9 mouse cellular contexts compared by ENCODE assay signal in genomic region chr6:146170603-146171051, GRCm38 (mm10).
DNase-seq lines count a peak whose midpoint lies in the region; ATAC-seq lines count a peak whose summit lies in the region.
"Had no signal": no experiment of that assay in that cellular context is flagged by ENCODE, and none has a peak within 500 bp of the region (broad histone marks: within the 10 kb centered on the region; RNA-seq: fewer than 3 reads in every experiment).

No protein-coding gene starts in this region.

- peak overlapping the region; percentile 48; the same call in 1 of the 2 replicates for H3K27ac ChIP-seq in embryonic facial prominence, embryonic 13.5 days
- no peak overlapping the region for H3K27ac ChIP-seq in lung, embryonic 15.5 days
- H3K27ac ChIP-seq: neural tube, embryonic 12.5 days had no signal

- H3K27me3 ChIP-seq in embryonic facial prominence, embryonic 13.5 days, result no peaks in the 10 kb centered on the region
- no peaks in the 10 kb centered on the region for H3K27me3 ChIP-seq in lung, embryonic 15.5 days
- H3K27me3 ChIP-seq: neural tube, embryonic 12.5 days had no signal

- peak; percentile 54 for DNase-seq in layer of hippocampus, adult 11-12 months (ENCODE audit: low spot score)
- DNase-seq in layer of hippocampus, postnatal 25 days (ENCODE audit: extremely low spot score in 1 of 2, low spot score in 1 of 2), result no peak
- peak; percentile 20 to 21 for DNase-seq in kidney, adult 8-10 months
- no peak for DNase-seq in urinary bladder, postnatal 14 days (ENCODE audit: low spot score)
- no peak for DNase-seq in c-Kit-positive CD71-positive TER-119-positive erythroid progenitor cells, embryonic 14.5 days (ENCODE audit: low spot score)

- no peak overlapping the region for H3K4me2 ChIP-seq in embryonic facial prominence, embryonic 13.5 days
- no peak overlapping the region for H3K4me2 ChIP-seq in lung, embryonic 15.5 days
- H3K4me2 ChIP-seq: neural tube, embryonic 12.5 days had no signal

- no peaks in the 10 kb centered on the region for H3K9me3 ChIP-seq in embryonic facial prominence, embryonic 13.5 days
- no peaks in the 10 kb centered on the region for H3K9me3 ChIP-seq in lung, embryonic 15.5 days
- H3K9me3 ChIP-seq: neural tube, embryonic 12.5 days had no signal

- H3K36me3 ChIP-seq in embryonic facial prominence, embryonic 13.5 days, result no peaks in the 10 kb centered on the region
- H3K36me3 ChIP-seq in lung, embryonic 15.5 days, result no peaks in the 10 kb centered on the region
- H3K36me3 ChIP-seq: neural tube, embryonic 12.5 days had no signal

- H3K9ac ChIP-seq in embryonic facial prominence, embryonic 13.5 days, result no peak overlapping the region
- no peak overlapping the region for H3K9ac ChIP-seq in lung, embryonic 15.5 days
- H3K9ac ChIP-seq: neural tube, embryonic 12.5 days had no signal

- H3K4me3 ChIP-seq in embryonic facial prominence, embryonic 13.5 days, result no peak overlapping the region
- H3K4me3 ChIP-seq in lung, embryonic 15.5 days, result no peak overlapping the region
- H3K4me3 ChIP-seq: neural tube, embryonic 12.5 days had no signal

- 58% methylated on average over 14 of the region's 14 CpGs for WGBS in embryonic facial prominence, embryonic 13.5 days
- 67% methylated on average over 14 of the region's 14 CpGs for WGBS in lung, embryonic 15.5 days

- no peaks in the 10 kb centered on the region for H3K4me1 ChIP-seq in embryonic facial prominence, embryonic 13.5 days
- H3K4me1 ChIP-seq in lung, embryonic 15.5 days, result peaks cover 3% of the 10 kb centered on the region; the same call in 1 of the 2 replicates
- H3K4me1 ChIP-seq: neural tube, embryonic 12.5 days had no signal

- no peak for ATAC-seq in embryonic facial prominence, embryonic 13.5 days (ENCODE audit: insufficient number of reproducible peaks, insufficient read depth, low FRiP score, low TSS enrichment, low read depth)
- peak; percentile 69; the same call in 1 of the 2 replicates for ATAC-seq in lung, embryonic 15.5 days (ENCODE audit: borderline replicate concordance, extremely low read depth, low FRiP score, low TSS enrichment)
- ATAC-seq in cerebellum, adult (ENCODE audit: insufficient number of reproducible peaks, low FRiP score, low TSS enrichment), result no peak

Comparison
In these comparisons a context has a peak if more than half of its experiments do, and no peak if none do; other contexts are left out.
1. DNase-seq: peak in layer of hippocampus, adult 11-12 months (single experiment) and kidney, adult 8-10 months (2 of 2); none in layer of hippocampus, postnatal 25 days (0 of 2), urinary bladder, postnatal 14 days (single experiment) and c-Kit-positive CD71-positive TER-119-positive erythroid progenitor cells, embryonic 14.5 days (single experiment).